ENCODE assay signal across 9 mouse cellular contexts in the genomic region with DNA sequence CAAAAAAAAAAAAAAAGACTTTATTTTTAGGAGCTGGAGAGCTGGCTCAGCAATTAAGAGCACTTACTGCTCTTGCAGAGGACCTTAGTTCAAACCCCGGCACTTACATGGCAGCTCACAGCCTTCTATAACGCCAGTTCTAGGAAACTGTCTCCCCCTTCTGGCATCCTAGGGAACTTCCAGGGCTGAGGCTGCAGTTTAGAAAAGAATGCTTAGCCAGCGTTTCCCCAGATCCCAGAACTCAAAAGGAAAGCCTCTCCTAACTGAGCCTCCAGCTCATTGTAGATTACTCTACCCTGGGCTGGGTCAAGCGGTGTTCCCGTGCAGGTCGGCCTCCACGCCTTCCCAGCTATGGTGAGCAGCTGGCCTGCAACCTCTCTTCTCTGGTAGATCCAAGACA. TPM values are rescaled to one million over a fixed set of nuclear protein-coding genes. Genes with fewer than 3 reads are reported as not detected.
A peak's percentile ranks its signal among the peaks of the same experiment; 100 is the strongest.
DNase-seq lines count a peak whose midpoint lies in the region.
"Had no signal": no experiment of that assay in that cellular context is flagged by ENCODE, and none has a peak within 500 bp of the region (broad histone marks: within the 10 kb centered on the region; RNA-seq: fewer than 3 reads in every experiment).

No protein-coding gene starts in this region.

- DNase-seq in heart, adult 11 months = peak; percentile 91
- no peak for DNase-seq in heart, adult 8-10 months (ENCODE audit: low spot score)
- DNase-seq in thymus, postnatal 14 days = peak; percentile 29
- DNase-seq in thymus, postnatal 36 days = no peak
- peak; percentile 58 to 73 for DNase-seq in kidney, postnatal 36 days
- peak; percentile 52 for DNase-seq in thymus, postnatal 4 days
- no peak for DNase-seq in frontal cortex, adult 2 months (ENCODE audit: extremely low spot score in 1 of 2, low spot score in 1 of 2)
- no peak for DNase-seq in spleen, postnatal 36 days (ENCODE audit: low spot score in 2 of 2)
- DNase-seq: right cerebral cortex, postnatal 14 days had no signal

RNA-seq across cellular contexts. Expression of a gene that starts 16.5 kb away (rescaled TPM):
- total RNA-seq in heart, adult 8-10 months (2022) = 10 to 100 TPM; 34.8 to 57.6 (median 51.3) TPM
- 64.4 and 66.1 TPM in 2 replicates for polyA plus RNA-seq in frontal cortex, adult 2 months (2012; rRNA removed)

RNA-seq across cellular contexts. Expression of a gene that starts 28.4 kb away (rescaled TPM):
- 100 to 1,000 TPM; 110 to 133 (median 121) TPM for total RNA-seq in heart, adult 8-10 months (2022)
- polyA plus RNA-seq in frontal cortex, adult 2 months (2012; rRNA removed) = 979 and 1,007 TPM in 2 replicates

Comparison
In these comparisons a context has a peak if more than half of its experiments do, and no peak if none do; other contexts are left out.
1. DNase-seq: peak in heart, adult 11 months (single experiment), thymus, postnatal 14 days (single experiment), kidney, postnatal 36 days (2 of 2) and thymus, postnatal 4 days (single experiment); none in heart, adult 8-10 months (single experiment), thymus, postnatal 36 days (0 of 2), frontal cortex, adult 2 months (0 of 2) and spleen, postnatal 36 days (0 of 2).